ENCODE assay signal across 11 mouse cellular contexts in the genomic region with DNA sequence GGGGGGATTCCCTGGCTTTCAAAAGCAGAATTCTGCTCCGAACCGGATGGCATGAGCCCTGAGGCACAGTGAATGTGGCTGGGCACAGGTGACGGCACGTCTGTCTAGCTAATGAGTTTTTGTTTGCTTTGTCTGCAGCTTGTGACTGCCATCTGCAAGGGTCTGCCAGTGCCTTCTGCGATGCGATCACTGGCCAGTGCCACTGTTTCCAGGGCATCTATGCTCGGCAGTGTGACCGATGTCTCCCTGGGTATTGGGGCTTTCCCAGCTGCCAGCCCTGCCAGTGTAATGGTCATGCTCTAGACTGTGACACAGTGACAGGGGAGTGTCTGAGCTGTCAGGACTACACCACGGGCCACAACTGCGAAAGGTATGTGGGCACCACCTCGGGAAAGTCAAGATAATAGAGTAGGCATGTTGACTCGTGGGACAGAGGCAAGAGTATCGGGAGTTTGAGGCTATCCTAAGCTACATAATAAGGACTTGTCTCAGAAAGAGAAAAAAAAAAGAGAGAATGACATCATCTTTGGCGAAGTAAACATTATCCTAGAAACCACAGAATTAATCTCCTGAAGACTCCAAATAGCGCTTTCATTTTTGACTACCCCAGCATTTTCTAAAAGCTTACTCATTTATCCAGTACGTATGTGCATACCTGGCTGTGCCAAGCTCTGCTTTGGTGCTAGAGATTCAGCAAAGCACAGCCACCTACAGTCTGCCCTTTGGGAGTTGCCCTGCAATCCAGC. TPM values are rescaled to one million over a fixed set of nuclear protein-coding genes. Genes with fewer than 3 reads are reported as not detected.
DNase-seq lines count a peak whose midpoint lies in the region; TF ChIP-seq lines count a peak whose summit lies in the region.
"Had no signal": no experiment of that assay in that cellular context is flagged by ENCODE, and none has a peak within 500 bp of the region (broad histone marks: within the 10 kb centered on the region; RNA-seq: fewer than 3 reads in every experiment).

No protein-coding gene starts in this region.

- H3K27me3 ChIP-seq in small intestine, adult 2 months (ENCODE audit: control insufficient read depth, insufficient read depth, low read length): no peaks in the 10 kb centered on the region

- H3K27ac ChIP-seq in gastrocnemius, adult 2 months: peak overlapping the region; percentile 31; the same call in 1 of the 2 replicates
- H3K27ac ChIP-seq in small intestine, adult 2 months (ENCODE audit: insufficient read depth, low read depth, low read length): peak overlapping the region; percentile 42; the same call in 1 of the 2 replicates

- intact Hi-C loops in gastrocnemius, adult 2 months (cut with DNase I): no loop called here
- intact Hi-C loops in left cerebral cortex, postnatal 4 days (cut with DNase I): no loop called here

- peak overlapping the region; percentile 28 for H3K4me3 ChIP-seq in gastrocnemius, adult 2 months
- H3K4me3 ChIP-seq in small intestine, adult 2 months (ENCODE audit: low read depth, low read length): no peak overlapping the region
- H3K4me3 ChIP-seq: megakaryocyte, embryonic 14.5 days had no signal

- H3K4me1 ChIP-seq in small intestine, adult 2 months (ENCODE audit: control insufficient read depth, insufficient read depth, insufficient read length, low read length): 0 out of 2 replicates have a peak, but pooled peaks cover 2% of the 10 kb centered on the region
- H3K4me1 ChIP-seq: megakaryocyte, embryonic 14.5 days had no signal

- DNase-seq in gastrocnemius, adult 2 months: no peak
- DNase-seq in gastrocnemius, postnatal 4 days (ENCODE audit: low spot score in 2 of 2): no peak
- peak; percentile 45 for DNase-seq in left cerebral cortex, postnatal 4 days
- DNase-seq in left cerebral cortex, adult 9 months (ENCODE audit: low spot score in 2 of 2): no peak
- peak; percentile 39 for DNase-seq in brain, adult 2 months (ENCODE audit: low read depth, low spot score)
- no peak for DNase-seq in thymus, postnatal 0 days (ENCODE audit: low spot score)
- DNase-seq: layer of hippocampus, postnatal 36 days; lung, embryonic 14.5 days; right cerebral cortex, postnatal 14 days had no signal

- no peak for TF ChIP-seq POLR2A in small intestine, adult 2 months (IDR thresholded peaks at IDR 0.05; ENCODE audit: low read depth, low read length)

- WGBS in small intestine, adult 2 months: 69% methylated on average over 16 of the region's 16 CpGs

- peaks cover 4% of the 10 kb centered on the region; the same call in 1 of the 2 replicates for H3K36me3 ChIP-seq in small intestine, adult 2 months (ENCODE audit: control insufficient read depth, insufficient read depth, low read length)

- no peak for TF ChIP-seq CTCF in gastrocnemius, adult 2 months (IDR thresholded peaks at IDR 0.05)
- TF ChIP-seq CTCF in small intestine, adult 2 months (IDR thresholded peaks at IDR 0.05; ENCODE audit: extremely low read depth, insufficient read length, insufficient replicate concordance, low read depth, low read length): no peak

RNA-seq across cellular contexts. Expression of gene Lamb1, which starts 37.9 kb away (rescaled TPM):
- 10 to 100 TPM; 12.9 to 15.9 TPM for total RNA-seq in gastrocnemius, adult 2 months (2021)
- total RNA-seq in gastrocnemius, postnatal 4 days (2021): 100 to 1,000 TPM; 259 to 273 TPM
- 10 to 100 TPM; 50.9 to 55.7 TPM for total RNA-seq in left cerebral cortex, postnatal 4 days (2021)
- polyA plus RNA-seq in small intestine, adult 2 months (2012; rRNA removed): 11.3 and 23.8 TPM in 2 replicates
- 13.6 and 14.0 TPM in 2 replicates for polyA plus RNA-seq in thymus, postnatal 0 days (2015; fragmentation: Nextera tagmentation; extraction: Ambion mirVana)

RNA-seq across cellular contexts. Expression of gene Dld, which starts 48.3 kb away (rescaled TPM):
- 100 to 1,000 TPM; 181 to 256 TPM for total RNA-seq in gastrocnemius, adult 2 months (2021)
- total RNA-seq in gastrocnemius, postnatal 4 days (2021): 100 to 1,000 TPM; 153 to 181 TPM
- 10 to 100 TPM; 86.5 to 94.7 TPM for total RNA-seq in left cerebral cortex, postnatal 4 days (2021)
- 2.2 and 4.4 TPM in 2 replicates for polyA plus RNA-seq in small intestine, adult 2 months (2012; rRNA removed)
- 115 and 117 TPM in 2 replicates for polyA plus RNA-seq in thymus, postnatal 0 days (2015; fragmentation: Nextera tagmentation; extraction: Ambion mirVana)

Comparison
In these comparisons a context has a peak if more than half of its experiments do, and no peak if none do; other contexts are left out.
1. DNase-seq: peak in left cerebral cortex, postnatal 4 days (single experiment) and brain, adult 2 months (single experiment); none in gastrocnemius, adult 2 months (single experiment), gastrocnemius, postnatal 4 days (0 of 2), left cerebral cortex, adult 9 months (0 of 2) and thymus, postnatal 0 days (single experiment).
2. RNA of gene Lamb1, which starts 37.9 kb away (total RNA-seq): 259 to 273 TPM in gastrocnemius, postnatal 4 days; 50.9 to 55.7 TPM in left cerebral cortex, postnatal 4 days and 12.9 to 15.9 TPM in gastrocnemius, adult 2 months; every median in the first group is over 4 times any median in the second.